Mouse (Mus musculus): Measurements from ENCODE around the gene Cdk5rap2.

DNA sequence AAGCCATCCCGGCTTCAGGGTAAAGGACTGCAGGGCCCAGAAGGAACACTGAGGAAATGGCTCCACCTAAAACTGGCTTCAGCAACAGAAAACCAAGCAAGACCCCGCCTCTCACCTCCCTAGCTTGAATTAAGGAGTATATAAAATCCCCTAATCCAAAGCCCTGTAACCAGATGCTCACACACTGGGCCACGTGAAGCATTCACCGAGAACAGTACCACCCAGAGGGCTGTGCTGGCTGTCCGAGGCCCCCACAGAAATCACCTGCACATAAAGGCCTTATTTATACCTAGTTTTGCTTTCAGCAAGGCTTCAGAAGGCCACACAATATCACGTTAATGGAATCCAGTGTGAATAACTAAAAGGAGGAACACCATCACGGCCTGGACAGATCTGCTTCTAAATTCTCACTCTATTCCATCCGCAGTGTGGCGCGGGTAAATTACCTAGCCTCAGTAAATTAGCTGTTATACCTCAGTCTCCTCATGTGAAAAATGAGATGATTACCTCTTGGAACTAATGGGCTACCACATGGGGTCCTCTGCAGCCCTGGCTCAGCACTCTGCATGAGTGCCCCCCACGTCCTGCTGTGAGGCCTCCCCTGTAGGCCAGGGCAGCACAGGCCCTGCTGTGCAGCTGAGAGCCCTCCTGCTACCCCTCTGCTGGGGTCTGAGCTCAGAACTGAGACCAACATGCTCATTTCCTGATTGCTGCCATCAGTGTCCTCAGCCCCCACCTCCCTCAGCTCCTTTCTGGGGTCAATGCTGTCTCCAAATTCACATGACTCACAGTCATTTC, 45.0 kb downstream of the Cdk5rap2 start:
- no peak for TF ChIP-seq POLR2A (IDR thresholded peaks at IDR 0.05; ENCODE audit: low read depth, low read length)
- TF ChIP-seq CTCF (IDR thresholded peaks at IDR 0.05; ENCODE audit: extremely low read depth, insufficient read depth, insufficient read length, insufficient replicate concordance), result no peak
